Mouse (Mus musculus): ENCODE measurements around the gene Etfa.

Gene Etfa

GRCm38 (mm10) chr9:55511521-55511993 lies 486 bp downstream of the Etfa start:
- peak; percentile 71 for DNase-seq (ENCODE audit: low spot score)

GRCm38 (mm10) chr9:55510651-55511235 lies 1.3 kb downstream of the Etfa start:
- DNase-seq (ENCODE audit: low spot score) = no peak

DNA sequence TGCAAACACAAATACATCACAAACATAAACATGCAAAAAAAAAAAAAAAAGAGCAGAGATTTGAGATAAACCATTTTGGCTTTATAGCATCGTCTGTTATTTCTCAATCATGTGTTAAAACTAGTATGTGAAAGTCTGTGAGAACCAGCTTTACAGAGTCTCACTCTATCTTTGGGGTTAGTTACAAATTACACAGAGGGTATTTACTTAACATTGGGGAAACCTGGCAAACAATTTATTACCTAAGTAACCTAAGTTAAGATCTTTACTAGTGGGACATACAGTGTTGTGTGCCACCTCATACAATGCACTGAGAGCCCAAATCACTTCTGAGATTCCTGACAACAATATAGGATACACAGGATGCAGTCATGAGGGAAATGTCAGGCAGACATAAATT lies 2.3 kb downstream of the Etfa start:
- no peak for DNase-seq (ENCODE audit: low spot score)

GRCm38 (mm10) chr9:55508701-55509100 lies 3.3 kb downstream of the Etfa start:
- DNase-seq (ENCODE audit: low spot score) = no peak

DNA sequence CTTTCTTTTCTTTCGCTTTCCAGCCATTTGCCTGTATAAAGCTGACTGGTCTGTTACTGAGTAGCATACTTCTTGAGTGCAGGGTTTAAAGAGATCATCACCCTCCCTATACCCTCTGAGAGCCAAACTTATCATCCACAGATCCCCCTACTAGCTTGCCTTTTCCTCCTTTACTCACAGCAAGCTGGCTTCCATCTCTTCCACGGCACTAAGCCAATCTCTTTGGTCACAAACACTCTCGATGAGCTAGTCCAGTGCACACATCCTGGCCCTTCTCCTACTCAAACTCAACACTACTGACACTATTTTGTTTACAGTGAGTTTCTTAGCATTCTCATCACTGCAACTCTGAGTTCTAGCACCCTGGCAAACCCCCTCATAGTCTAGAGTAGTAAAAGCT lies 4.1 kb downstream of the Etfa start:
- no peak for DNase-seq (ENCODE audit: low spot score)

DNA sequence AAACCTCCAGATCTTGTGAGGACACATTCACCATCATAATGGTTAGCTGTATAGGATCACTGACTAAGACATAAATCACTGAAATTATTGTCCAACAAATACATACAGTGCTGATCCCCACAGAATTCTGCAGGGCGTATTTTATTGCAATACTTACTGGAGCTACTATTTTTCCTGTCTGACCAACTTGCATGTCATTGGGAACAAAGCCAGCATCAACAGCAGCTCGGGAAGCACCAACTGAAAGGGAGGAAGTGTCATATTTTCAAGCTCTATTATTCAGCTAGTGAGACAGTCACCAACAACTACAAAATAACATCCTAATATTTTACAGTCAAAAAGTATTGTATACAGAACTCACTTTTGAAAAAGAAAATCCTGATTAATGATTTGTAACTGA lies 29.9 kb downstream of the Etfa start:
- DNase-seq (ENCODE audit: low spot score) = no peak

GRCm38 (mm10) chr9:55478699-55479098 lies 33.3 kb downstream of the Etfa start:
- no peak for DNase-seq (ENCODE audit: low spot score)

- no peak for DNase-seq (ENCODE audit: low spot score)
Observed at GRCm38 (mm10) chr9:55476084-55476483, 36.0 kb downstream of the Etfa start.

DNA sequence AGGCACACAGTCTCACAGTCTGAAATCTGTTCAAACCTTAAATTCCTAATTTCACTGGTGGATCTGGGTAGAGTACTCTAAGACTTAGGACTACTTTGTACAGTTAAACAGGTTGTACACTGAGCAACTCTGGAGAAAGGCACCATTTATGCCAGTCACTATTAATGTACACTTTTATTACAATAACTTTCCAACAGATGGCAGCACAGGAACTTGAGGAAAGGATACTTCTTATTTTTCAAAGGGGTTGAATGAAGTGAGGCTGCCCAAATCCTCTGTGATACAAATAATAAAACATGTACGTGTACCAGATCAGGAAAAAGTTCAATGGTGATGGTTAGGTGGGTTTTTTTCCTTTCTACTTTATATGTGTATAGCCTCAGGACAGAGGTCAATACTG lies 43.6 kb downstream of the Etfa start:
- peak; percentile 51 for DNase-seq (ENCODE audit: low spot score)

DNA sequence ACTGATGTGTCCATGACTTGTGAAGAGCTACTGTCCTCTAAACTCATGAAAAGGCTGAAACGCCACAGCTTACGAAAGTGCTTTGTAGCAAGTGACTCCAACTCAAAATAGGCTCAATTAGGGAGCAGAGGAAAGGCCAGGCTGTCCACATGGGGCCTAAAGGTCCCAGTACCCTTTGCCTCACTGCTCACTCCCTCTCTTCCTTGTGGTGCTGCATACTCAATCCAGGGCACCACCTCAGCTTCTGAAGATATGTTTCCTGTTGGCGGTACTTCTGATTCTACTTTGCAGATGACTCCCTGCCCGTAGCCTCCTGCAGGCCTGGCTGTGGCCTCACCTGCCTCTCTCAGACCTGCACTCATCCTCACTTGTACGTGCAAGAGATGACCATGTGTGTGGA lies 58.7 kb downstream of the Etfa start:
- DNase-seq (ENCODE audit: low spot score) = no peak

- no peak for DNase-seq (ENCODE audit: low spot score)
Observed at GRCm38 (mm10) chr9:55452906-55453305, 59.1 kb downstream of the Etfa start.

- DNase-seq (ENCODE audit: low spot score) = no peak
Observed at GRCm38 (mm10) chr9:55451426-55451825, 60.6 kb downstream of the Etfa start.

- DNase-seq (ENCODE audit: low spot score) = no peak
Observed at GRCm38 (mm10) chr9:55450035-55450434, 62.0 kb downstream of the Etfa start.

DNA sequence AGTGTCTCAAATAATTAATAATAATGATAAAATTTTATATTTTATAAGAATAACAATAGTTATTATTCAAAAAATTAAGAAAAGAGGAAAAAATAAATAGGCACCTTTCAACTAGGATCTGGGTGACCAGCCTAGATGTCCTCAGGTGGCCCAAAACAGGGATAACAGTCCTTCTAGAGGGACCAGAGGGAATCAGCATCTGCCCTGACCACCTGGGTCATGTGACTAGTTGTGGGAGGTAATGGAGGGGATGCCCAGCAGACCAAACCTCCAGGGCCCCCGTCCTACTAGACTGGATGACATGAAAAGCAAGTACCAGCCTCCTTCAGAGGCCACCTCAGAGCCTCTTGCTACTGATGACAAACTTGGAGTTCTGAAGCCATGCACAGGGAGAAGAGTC lies 62.9 kb downstream of the Etfa start:
- DNase-seq (ENCODE audit: low spot score) = no peak

- DNase-seq (ENCODE audit: low spot score) = no peak
Observed at GRCm38 (mm10) chr9:55447509-55447908, 64.5 kb downstream of the Etfa start.

DNA sequence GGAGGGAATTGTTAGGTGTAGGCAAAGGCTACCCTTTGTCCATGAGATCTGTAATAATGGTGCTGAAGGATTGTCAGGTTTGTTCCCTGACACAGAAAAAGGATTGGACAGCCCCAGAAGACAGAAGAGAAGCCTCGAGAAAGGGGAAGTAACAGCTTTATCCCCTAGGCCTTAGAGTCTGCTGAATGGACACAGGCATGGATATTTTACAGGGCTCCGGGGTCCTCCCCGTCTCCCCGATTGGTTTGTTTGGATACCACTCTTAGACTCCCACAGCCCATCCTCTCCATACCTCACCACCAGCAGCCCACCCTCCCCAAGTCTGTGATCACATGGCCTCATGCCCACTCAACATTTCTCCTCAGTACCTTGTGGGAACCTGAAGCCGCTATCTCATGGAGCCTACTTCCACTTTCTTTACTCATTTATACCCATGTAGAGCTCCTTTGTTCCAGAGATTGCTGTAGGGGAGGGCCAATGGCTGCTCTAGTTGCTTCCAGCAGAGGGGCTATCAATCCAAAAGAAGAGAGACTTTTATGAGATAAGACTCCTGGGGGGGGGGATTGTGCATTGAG lies 72.8 kb downstream of the Etfa start:
- DNase-seq (ENCODE audit: low spot score) = no peak

- DNase-seq (ENCODE audit: low spot score) = no peak
Observed at GRCm38 (mm10) chr9:55438433-55438832, 73.6 kb downstream of the Etfa start.

GRCm38 (mm10) chr9:55433875-55434274 lies 78.2 kb downstream of the Etfa start:
- no peak for DNase-seq (ENCODE audit: low spot score)

- DNase-seq (ENCODE audit: low spot score) = no peak
Observed at GRCm38 (mm10) chr9:55432306-55433289, 79.4 kb downstream of the Etfa start.

DNA sequence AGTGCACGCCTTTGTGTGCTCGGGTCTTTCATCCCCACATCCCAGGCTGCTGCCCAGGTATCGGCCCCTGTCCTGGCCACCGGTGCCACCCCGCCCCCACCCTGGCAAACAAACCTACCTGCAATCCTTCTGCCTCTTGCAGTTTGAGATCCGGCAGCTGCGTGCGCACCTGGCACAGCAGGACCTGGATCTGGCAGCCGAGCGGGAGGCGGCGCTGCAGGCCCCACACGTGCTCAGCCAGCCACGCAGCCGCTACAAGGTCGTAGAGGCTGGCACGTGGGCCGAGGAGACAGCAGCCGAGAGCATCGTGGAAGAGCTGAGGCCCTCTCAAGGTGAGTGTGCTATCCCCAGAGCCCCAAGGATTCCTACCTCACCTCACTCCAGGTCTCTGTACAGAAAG lies 81.9 kb downstream of the Etfa start:
- DNase-seq (ENCODE audit: low spot score) = no peak

DNA sequence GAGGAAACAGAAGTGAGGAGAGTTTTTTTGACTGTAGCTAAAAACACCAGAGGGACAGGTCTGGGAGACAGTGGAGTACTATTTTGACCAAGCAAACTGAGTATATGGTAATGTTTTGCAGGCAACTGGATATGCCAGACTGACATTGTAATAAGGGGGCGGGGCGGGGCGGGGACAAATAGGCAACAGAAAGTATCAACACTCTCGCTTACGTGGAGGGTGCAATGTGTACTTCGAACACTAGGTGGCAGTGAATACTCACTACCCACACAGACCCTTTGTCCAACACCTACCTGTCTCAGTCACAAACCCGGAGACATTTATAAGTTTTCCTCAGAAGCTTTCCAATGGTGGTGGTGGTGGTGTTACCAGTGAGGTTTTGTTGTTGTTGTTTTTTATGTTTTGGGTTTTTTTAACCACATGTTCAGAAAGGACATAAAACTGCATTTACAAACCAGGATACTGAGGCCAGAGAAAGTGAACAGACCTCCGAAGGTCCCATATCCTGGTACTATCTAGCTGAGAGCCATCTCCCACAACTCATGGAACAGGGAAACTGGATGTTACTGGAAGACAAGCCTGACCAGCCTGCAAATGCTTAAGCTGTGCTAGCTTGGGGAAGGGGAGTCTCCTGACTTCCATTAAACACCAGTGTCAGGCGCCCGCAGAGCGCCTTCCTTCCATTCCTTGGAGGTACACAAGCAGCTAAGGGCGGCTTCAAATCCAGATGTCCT lies 82.6 kb downstream of the Etfa start:
- DNase-seq (ENCODE audit: low spot score) = peak; percentile 92

DNA sequence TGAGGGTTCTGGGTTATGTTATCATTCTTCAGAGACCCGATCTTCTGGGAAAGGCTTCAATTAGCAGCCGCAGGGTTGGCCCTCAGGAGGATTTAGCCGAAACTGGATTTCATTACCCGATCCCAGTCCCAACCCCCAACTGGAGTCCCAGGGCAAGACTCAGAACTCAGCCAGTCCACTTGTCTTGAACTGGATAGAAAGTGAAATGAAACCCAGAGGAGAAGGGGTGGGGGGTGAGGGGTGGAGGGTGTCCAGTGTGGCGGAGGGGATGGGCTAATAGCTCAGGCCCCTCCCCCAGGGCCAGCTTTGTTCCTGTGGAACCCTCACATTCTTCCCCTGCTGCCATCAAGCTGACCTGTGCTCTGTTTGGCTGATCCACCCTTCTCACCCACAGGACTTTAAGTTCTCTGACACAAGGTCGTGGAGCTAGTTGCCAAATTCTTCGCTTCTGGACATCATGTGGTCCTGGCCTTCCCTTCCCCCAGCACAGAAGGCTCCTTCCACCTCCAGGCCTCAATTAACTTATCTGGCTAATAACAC lies 86.7 kb downstream of the Etfa start:
- DNase-seq (ENCODE audit: low spot score) = no peak

All from embryo, embryonic 10 days (tissue).